Mouse (Mus musculus): ENCODE measurements around the gene Pld5.

Pld5 gene

GRCm38 (mm10) chr1:176274667-176275610 lies at the start of gene Pld5:
Gene Pld5, minus strand, starts transcription at chr1:176275312.
- in situ Hi-C loops (cut with MboI, MseI), result no loop called here

GRCm38 (mm10) chr1:176315063-176315462 lies 40.0 kb upstream of the Pld5 start:
- in situ Hi-C loops (cut with MboI, MseI), result no loop called here

GRCm38 (mm10) chr1:176310174-176310573 lies 35.1 kb upstream of the Pld5 start:
- in situ Hi-C loops (cut with MboI, MseI), result no loop called here

GRCm38 (mm10) chr1:176289396-176289795 lies 14.3 kb upstream of the Pld5 start:
- in situ Hi-C loops (cut with MboI, MseI), result no loop called here

- in situ Hi-C loops (cut with MboI, MseI), result no loop called here
Measured at GRCm38 (mm10) chr1:176275611-176275980, 484 bp upstream of the Pld5 start.

- in situ Hi-C loops (cut with MboI, MseI), result no loop called here
Measured at GRCm38 (mm10) chr1:176248717-176249030, 26.4 kb downstream of the Pld5 start.

- in situ Hi-C loops (cut with MboI, MseI), result no loop called here
Measured at GRCm38 (mm10) chr1:176247885-176248716, 27.0 kb downstream of the Pld5 start.

- in situ Hi-C loops (cut with MboI, MseI), result no loop called here
Measured at GRCm38 (mm10) chr1:176239199-176239598, 35.9 kb downstream of the Pld5 start.

- in situ Hi-C loops (cut with MboI, MseI), result no loop called here
Measured at GRCm38 (mm10) chr1:176223794-176224193, 51.3 kb downstream of the Pld5 start.

GRCm38 (mm10) chr1:176223196-176223595 lies 51.9 kb downstream of the Pld5 start:
- in situ Hi-C loops (cut with MboI, MseI), result no loop called here

GRCm38 (mm10) chr1:176218217-176218616 lies 56.9 kb downstream of the Pld5 start:
- in situ Hi-C loops (cut with MboI, MseI), result no loop called here

GRCm38 (mm10) chr1:176213645-176214221 lies 61.4 kb downstream of the Pld5 start:
- in situ Hi-C loops (cut with MboI, MseI), result loop anchor here (5.0 kb wide), 1 partner anchor 259 kb away; no protein-coding TSS in a partner anchor

GRCm38 (mm10) chr1:176212922-176213644 lies 62.0 kb downstream of the Pld5 start:
- in situ Hi-C loops (cut with MboI, MseI), result loop anchor here (5.0 kb wide), 1 partner anchor 259 kb away; no protein-coding TSS in a partner anchor

- in situ Hi-C loops (cut with MboI, MseI), result loop anchor here (5.0 kb wide), 1 partner anchor 261 kb away; no protein-coding TSS in a partner anchor
Measured at GRCm38 (mm10) chr1:176210803-176211202, 64.3 kb downstream of the Pld5 start.

GRCm38 (mm10) chr1:176208014-176208413 lies 67.1 kb downstream of the Pld5 start:
- in situ Hi-C loops (cut with MboI, MseI), result loop anchor here (5.0 kb wide), 1 partner anchor 86 kb away; no protein-coding TSS in a partner anchor

GRCm38 (mm10) chr1:176202360-176202759 lies 72.8 kb downstream of the Pld5 start:
- in situ Hi-C loops (cut with MboI, MseI), result no loop called here

- in situ Hi-C loops (cut with MboI, MseI), result no loop called here
Measured at GRCm38 (mm10) chr1:176197036-176197766, 77.9 kb downstream of the Pld5 start.

GRCm38 (mm10) chr1:176196341-176196740 lies 78.8 kb downstream of the Pld5 start:
- in situ Hi-C loops (cut with MboI, MseI), result no loop called here

GRCm38 (mm10) chr1:176194727-176195126 lies 80.4 kb downstream of the Pld5 start:
- in situ Hi-C loops (cut with MboI, MseI), result no loop called here

- in situ Hi-C loops (cut with MboI, MseI), result no loop called here
Measured at GRCm38 (mm10) chr1:176183991-176184390, 91.1 kb downstream of the Pld5 start.

GRCm38 (mm10) chr1:176174971-176175370 lies 100.1 kb downstream of the Pld5 start:
- in situ Hi-C loops (cut with MboI, MseI), result no loop called here

Measured in T-helper 1 cell (primary cell).